Mouse (Mus musculus): ENCODE results near the gene Wfdc16. TPM values are rescaled to one million over a fixed set of nuclear protein-coding genes. Genes with fewer than 3 reads are reported as not detected.
A peak's percentile ranks its signal among the peaks of the same experiment; 100 is the strongest.
"Not testable (repeated sequence)": the region's sequence is repeated elsewhere in the genome, so short reads cannot be mapped to it uniquely, and the experiment has no call there.

Gene Wfdc16
- not detected in 2 replicates for total RNA-seq (2015; ENCODE audit: low replicate concordance)
- total RNA-seq (2017; ENCODE audit: low replicate concordance), result not detected in 2 replicates

DNA sequence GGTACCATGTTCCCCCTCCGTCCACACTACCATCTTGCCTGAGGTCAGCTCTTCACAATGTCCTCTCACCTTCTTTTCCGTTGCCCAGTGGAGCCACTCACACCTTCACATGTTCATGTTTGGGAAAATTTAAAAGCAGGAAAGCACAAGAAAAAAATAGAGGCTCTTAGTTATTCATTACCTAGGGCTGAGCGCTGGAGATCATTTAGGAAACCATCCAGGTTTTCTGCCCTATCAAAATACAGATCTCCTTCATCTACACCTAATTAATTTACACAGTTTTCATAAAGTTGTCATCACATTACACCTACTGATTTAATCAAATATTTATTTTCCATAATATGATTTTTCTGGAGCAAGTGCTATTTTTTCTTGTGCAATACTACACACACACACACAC lies at the start of gene Wfdc16:
Wfdc16 (minus strand) TSS at position 101 of the 400 bp plus-strand sequence.
- ATAC-seq (replicated peaks; ENCODE audit: low FRiP score, poor library complexity, severe bottlenecking), result no peak

DNA sequence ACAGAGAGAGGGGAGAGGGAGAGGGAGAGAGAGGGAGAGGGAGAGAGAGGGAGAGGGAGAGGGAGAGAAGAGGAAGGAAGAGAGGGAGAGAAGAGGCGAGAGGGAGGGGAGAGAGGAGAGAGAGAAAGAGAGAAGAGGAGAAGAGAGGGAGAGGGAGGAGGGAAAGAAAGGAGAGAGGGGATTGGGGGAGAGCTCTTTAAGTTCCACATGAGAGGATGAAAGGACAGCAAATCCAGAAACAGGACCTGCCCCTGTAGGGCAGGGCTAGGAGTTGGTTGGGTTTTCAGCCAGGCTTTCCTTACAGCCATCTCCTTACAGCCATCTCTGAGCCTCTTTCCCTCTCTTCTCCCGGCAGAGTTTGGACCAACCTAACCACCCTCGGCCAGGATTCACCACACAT lies 46.2 kb upstream of the Wfdc16 start, which contains the start of gene Wfdc13:
Wfdc13 (plus strand) TSS at position 301 of the 400 bp plus-strand sequence.
- ATAC-seq (replicated peaks; ENCODE audit: low FRiP score, poor library complexity, severe bottlenecking), result no peak

DNA sequence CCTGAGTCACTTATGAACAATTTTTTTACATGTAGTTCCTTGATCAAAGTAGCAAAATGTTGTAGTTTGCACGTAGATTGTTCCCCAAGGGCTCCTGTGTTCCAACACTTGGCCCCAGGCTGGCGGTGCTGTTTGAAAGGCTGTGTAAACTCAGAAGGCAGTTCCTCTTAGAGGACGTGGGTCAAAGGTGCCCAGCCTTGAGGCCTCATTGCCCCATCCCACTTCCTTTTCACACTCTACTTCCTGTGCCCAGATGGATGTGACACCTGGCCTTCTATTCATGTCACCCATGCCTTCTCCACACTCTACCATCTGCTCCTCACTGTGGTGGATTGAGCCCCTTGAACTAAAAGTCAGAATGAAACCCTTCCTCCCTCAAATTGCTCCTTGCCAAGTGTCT lies 41.3 kb upstream of the Wfdc16 start:
- no peak for ATAC-seq (replicated peaks; ENCODE audit: low FRiP score, poor library complexity, severe bottlenecking)

DNA sequence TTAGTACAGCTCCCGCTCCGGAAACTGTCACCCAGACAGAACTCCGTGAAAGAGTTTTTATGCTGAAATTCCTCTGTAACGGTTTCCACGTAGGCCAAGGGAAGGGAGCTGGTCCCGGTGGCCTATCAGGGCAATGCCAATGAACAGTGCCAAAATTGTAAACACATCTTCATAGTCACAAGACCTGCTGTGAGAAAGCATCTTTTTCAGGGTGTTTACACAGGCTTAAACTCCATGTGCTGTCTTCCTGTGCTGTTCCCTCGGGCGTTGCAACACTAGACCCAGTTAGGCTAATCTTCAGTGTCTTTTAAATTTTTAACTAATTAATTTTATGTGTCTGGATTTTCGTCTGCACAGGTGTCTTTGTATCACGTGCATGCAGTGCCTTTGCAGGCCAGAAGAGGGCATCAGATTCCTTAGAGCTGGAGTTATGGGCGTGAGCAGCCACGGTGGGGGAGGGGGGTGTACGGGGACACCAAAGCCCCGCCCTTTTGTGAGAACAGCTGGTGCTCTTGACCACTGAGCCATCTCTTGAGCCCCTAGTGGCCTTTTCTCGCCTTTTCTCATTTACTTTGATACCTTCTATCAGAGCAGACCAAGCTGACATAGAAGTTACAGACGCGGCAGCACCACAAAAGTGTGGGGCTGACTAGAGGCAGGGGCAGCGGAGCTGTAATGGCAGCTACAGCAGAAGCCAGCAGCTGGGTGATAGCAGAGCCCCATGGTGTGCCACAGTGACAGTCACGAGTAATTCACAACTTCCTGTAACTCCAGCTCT lies 40.4 kb upstream of the Wfdc16 start:
- peak; percentile 79 for ATAC-seq (replicated peaks; ENCODE audit: low FRiP score, poor library complexity, severe bottlenecking)

DNA sequence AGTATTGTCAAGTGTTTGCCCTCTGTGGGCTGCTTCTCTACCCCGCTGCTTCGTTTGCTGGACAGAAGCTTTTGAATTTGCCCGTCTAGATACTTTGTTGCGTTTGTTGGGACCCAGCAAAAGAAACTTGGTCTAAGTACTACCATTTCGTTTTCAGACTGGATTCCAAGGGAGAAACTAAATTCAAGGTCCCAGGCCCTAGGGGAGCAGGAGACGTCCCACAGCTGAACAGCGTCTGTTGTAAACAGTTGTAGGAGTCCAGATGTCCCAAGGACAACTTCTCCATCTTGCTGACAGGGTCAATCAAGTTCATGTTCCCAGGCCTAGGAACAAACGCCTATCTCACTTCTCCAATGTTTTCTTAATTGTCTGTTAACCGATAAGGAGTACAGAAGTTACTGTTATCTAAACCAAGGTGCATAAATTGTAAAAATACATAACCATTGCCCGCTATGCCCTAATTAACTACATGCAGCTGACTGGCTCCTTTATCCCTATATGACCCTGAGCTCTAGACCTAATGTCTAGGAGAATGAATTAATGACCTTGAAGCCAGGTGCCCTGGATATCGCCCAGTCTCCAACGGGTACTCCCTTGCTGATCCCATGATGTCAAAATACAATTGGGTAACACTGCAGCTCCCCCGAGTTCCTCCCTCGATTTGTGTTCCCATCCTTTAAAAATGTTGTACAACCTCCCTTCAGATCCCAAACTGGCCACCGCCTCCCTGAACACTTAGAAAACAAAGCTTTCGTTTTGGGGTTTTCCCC lies 38.5 kb upstream of the Wfdc16 start:
- no peak for ATAC-seq (replicated peaks; ENCODE audit: low FRiP score, poor library complexity, severe bottlenecking)

DNA sequence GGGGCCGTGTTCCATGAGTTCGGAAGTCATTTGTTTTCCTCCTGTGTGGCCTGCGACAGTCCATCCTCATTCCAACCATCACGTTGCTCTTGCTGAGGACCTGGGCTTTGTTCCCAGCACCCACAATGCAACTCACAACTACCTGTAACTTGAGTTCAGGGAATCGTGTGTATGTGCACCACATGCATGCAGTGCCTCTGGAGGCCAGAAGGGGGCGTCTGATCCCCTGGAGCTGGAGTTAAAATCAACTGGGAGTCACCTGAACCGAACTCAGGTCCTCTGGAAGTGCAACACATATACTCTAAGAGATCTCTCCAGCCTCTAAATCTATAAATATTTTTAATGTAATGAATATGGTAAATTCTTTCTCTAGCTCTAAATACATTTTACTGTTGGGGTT lies 37.5 kb upstream of the Wfdc16 start:
- no peak for ATAC-seq (replicated peaks; ENCODE audit: low FRiP score, poor library complexity, severe bottlenecking)

DNA sequence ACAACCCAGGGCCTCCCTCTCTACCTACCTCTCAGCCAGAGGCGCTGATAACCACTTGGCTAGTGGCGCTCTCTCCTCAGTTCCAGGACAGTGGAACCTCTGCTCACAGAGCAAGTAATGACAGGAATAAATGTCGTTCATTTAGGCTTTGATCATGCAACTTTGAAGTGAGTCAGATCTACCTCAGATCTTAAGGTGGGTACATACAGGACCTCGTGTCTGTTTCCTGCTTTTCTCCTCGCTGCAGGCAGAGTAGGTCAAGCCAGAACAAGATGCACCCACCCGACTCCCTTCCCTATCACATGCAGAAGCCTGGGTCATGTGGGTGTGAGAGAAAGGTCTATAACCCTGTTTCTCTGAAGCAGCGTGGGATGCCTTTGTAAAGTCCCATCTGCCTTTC lies 35.4 kb upstream of the Wfdc16 start, which contains the start of gene Wfdc11:
Wfdc11 (minus strand) TSS at position 101 of the 400 bp plus-strand sequence.
- ATAC-seq (replicated peaks; ENCODE audit: low FRiP score, poor library complexity, severe bottlenecking), result no peak

DNA sequence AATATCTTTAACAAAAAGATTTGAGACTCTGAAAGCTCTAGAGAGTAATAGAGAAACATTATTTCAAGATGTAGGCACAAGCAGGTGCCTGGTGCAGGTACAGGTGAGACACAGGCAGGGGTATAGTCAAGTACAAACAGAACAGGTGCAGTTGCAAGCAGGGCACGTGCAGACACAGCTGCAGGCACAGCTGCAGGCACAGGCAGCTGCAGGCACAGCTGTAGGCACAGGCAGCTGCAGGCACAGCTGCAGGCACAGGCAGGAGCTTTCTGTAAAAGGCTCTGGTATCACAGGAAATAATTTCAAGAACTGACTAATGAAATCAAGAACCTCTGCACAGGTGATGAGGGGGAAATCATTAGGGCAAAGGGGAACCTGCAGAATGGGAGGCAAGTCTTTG lies 32.3 kb upstream of the Wfdc16 start:
- no peak for ATAC-seq (replicated peaks; ENCODE audit: low FRiP score, poor library complexity, severe bottlenecking)

DNA sequence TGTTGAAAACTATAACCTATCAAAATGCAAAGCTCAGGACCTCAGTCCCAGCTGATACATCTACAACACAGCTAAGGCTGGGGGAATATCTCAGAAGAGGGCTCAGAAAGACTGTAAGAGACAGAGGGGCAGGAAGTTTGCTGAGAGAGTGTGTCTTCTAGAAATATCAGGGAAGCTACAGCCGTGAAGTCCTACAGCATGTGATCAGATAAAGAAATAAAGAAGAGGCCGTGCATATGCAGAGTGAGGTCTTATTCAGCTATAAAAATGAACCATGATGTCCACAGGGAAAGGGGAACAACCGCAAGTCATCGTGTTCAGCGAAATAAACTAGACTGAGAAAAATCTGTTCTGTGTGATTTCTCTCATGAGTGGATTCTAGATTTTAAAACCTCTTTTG lies 31.7 kb upstream of the Wfdc16 start:
- ATAC-seq (replicated peaks; ENCODE audit: low FRiP score, poor library complexity, severe bottlenecking), result no peak

DNA sequence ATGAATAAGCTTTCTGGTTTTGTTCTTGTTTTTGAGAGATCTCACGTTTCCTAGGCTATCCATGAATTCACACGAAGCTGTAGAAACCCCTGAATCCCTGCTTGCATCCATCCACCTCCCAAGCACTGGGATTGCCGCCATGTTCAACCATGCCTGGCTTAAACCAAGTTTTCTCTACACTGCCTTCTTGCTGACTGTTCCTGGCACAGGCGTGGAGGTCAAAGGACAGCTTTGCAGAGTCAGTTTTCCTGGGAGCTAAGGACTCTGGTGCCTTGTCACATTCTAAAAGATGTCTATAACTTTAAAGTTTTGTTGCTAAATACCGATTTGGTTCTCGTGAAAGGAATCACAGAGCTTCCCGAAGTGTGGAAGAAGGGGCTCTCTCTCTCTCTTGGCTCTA lies 26.3 kb upstream of the Wfdc16 start:
- no peak for ATAC-seq (replicated peaks; ENCODE audit: low FRiP score, poor library complexity, severe bottlenecking)

DNA sequence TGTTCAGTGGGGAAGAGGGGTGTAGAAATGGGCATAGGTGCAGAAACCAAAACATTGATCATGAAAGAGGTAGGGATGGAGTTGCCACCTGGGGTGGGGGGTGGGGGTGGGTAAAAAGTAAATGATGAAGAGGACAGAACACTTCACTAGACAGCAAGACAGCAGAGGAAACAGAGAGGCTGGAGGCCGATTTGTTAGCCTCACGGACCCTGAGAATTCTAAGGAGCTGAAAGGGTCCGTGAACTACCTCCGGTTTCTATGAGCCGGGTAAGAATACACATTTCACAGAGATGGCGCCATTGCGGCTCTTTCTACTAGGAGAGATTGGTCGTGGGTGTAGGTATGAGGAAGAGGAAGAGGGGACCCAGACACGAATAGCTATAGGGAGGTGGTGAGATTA lies 17.9 kb upstream of the Wfdc16 start, which contains the start of gene Wfdc9:
Wfdc9 (minus strand) TSS at position 101 of the 400 bp plus-strand sequence.
- no peak for ATAC-seq (replicated peaks; ENCODE audit: low FRiP score, poor library complexity, severe bottlenecking)

DNA sequence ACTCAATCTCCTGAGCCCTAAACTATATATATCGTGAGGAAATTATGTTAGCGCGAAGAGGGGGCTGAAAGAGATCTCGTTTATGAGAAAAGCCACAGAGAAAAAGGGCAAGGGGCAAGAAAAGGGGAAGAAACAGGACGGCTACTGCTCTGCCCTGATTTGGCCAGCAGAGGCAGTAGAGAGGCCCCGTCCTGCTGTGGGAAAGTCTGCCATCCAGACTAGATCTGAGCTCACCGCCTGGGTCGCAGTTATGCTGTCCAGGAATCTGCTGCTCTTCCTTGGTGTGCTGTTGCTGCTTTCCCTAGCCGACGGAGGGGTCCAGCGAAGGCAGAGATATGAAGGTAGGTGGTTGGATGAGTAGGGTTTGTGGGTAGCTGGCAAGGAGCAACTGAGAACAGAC lies 17.3 kb upstream of the Wfdc16 start, which contains the start of gene Wfdc10:
Wfdc10 (plus strand) TSS at position 189 of the 400 bp plus-strand sequence.
- peak; percentile 76; the same call in 1 of the 2 replicates for ATAC-seq (replicated peaks; ENCODE audit: low FRiP score, poor library complexity, severe bottlenecking)

DNA sequence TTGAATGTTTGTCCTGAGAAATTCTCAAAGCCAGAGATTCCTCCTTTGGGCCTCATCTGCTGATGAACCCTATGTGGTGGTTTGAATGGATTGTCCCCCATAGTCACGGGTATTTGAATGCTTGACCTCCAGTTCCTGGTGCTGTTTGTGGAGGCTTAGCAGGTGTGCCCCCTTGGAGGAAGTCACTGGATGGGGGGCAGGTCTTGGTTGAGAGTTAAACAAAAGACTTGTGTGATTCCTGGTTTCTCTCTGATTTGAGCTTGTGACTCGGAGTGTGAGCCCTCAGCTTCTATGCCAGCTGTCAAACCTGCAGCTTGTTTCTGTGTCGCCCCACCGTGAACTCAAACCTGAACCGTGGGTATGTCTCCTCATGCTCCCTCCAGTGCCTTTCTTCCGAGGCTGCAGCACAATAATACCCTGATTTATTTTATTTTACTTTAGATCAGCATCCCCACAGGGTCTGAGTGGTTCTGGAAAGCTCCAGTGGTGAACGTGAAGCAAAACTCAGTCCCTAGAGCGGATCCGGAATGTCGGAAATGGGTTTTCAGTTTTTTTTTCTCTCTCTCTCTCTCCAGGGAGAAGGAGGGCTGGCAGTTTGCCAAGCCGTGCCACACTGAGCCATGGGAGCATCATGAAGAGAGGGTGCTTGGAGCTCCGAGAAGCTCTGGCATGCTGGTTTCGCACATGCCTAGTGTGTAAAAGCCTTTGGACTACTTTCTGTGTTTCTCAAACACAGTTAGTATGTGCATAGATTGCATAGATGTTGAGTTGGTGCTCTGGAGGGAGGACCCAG lies 3.5 kb upstream of the Wfdc16 start:
- ATAC-seq (replicated peaks; ENCODE audit: low FRiP score, poor library complexity, severe bottlenecking), result no peak

DNA sequence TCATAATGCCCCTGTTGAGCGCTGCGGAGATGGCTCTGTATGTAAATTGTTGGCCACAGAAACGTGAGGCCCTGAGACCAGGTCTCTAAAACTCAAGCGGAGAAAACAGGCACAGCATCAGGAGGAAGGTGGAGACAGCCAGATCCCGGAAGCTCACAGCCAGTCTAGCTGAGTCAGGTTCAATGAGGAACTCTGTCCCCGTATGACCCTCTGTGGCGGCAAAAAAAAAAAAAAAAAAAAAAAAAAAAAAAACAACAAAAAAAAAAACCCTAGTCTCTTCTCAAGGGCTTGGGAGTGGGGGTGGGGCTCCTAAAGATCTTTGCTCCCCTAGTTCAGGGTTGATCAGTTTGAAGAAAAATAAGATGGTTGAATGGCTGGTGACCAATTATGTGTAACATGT lies 2.5 kb upstream of the Wfdc16 start:
- no peak for ATAC-seq (replicated peaks; ENCODE audit: low FRiP score, poor library complexity, severe bottlenecking)

DNA sequence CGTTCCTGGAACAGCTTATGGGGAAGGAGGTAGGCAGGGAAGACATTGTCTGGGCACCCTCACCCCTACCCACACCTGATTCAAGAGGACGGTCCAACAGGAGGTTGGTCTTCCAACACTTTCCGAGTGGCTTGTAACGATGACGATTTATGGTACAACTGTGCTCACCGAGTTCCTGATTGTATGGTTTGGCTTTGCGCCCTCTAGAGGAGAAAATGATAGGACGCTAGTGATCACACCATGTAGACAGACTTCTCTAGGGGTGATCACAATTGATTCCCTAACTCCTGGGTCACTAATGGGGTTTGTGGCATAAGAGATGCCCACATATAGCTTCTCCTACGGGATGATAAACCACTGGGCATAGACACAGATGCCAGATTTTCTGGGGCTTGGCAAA lies 3.3 kb downstream of the Wfdc16 start:
- ATAC-seq (replicated peaks; ENCODE audit: low FRiP score, poor library complexity, severe bottlenecking), result 0 out of 2 replicates have a peak, but pooled peaks have one; percentile 52

DNA sequence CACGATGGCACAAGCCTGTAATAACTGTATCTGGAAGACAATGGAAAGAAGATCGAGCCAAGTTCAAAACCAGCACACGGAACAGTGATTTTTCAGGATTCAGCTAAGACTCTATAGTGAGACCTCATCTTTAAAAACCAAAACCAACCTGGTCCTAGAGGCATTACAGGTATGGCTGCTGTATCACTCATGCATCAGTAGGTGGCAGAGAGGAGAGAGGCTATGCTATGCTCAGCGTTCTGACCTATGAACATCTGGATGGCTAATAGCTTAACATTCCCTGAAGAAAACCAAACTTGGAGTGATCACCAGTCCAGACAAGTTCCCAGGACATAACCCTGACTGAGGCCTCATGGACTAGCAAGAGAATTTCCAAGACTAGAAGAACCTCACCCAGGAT lies 16.8 kb downstream of the Wfdc16 start:
- no peak for ATAC-seq (replicated peaks; ENCODE audit: low FRiP score, poor library complexity, severe bottlenecking)

DNA sequence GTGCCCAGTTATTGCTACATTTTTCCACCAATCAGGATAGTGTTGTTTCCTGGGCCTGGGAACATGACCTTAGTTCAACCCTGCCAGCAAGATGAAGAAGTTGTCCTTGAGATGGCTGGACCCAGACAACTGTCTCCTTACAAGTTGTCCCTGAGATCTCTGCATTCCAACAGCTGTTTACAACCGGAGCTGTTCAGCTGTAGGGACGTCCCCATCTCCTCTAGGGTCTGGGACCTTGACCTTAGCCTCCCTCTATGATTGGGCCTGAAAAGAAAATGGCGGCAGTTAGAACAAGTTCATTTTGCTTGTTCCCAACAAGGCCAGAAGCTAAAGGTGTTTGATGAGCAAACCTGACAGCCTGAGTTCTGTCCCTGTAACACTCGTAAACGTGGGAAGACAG lies 19.5 kb downstream of the Wfdc16 start:
- no peak for ATAC-seq (replicated peaks; ENCODE audit: low FRiP score, poor library complexity, severe bottlenecking)

DNA sequence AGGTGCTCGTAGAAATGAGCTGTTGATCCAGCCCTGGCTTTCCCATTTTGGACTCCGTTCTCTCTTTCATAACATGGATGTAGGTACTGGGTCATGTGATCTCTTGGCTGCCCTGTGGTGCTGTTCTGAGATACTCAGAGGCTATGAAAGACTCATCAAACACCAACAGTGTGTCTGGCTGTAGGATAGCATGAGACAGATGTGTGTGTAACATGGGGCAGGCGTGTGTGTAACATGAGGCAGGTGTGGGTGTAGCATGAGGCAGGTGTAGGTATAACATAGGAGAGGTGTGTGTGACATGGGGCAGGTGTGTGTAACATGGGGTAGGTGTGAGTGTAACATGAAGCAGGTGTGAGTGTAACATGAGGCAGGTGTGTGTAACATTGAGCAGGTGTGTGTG lies 23.2 kb downstream of the Wfdc16 start:
- no peak for ATAC-seq (replicated peaks; ENCODE audit: low FRiP score, poor library complexity, severe bottlenecking)

DNA sequence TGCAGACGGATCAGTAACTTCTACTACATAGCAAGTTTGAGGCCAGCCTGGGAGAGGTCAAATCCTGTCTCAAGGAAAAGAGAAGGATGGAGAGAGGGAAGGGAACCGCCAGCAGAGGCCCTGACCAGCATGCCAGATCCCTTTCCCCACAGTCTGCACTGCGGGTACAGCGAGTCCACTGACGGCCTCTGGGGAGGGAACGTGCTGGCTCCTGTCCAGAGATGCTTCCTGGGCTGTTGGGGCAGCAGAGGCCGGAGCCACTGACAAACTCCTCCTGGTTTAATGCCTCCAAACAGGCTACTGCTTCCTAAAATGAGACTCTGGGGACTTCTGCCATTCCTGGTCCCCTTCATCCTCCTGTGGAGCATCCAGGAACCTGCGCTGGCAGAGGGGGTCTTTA lies 25.1 kb downstream of the Wfdc16 start, which contains the start of the genes Wfdc6b and Wfdc8:
Wfdc6b (plus strand) TSS at position 52 of the 400 bp plus-strand sequence.
Wfdc8 (minus strand) TSS at position 156 of the 400 bp plus-strand sequence.
- ATAC-seq (replicated peaks; ENCODE audit: low FRiP score, poor library complexity, severe bottlenecking), result not testable (repeated sequence)

DNA sequence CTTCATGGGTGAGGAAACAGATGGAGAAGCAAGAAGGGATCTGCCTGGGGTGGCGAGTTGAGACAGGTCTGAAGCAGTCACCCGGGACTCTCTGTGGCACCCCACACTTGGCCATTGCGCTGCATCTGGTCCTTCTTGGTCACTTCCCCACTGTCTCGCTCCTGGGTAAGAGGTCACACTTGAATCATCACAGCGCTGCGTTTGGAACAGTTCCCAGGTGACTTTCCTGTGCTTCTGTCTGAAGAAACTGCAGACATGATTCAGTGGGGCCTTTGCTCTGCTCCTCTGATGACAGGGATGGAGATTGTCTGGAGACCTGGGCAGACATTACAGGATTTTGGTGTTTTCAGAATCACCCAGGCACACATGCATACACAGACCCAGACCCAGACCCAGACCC lies 29.8 kb downstream of the Wfdc16 start:
- no peak for ATAC-seq (replicated peaks; ENCODE audit: low FRiP score, poor library complexity, severe bottlenecking)

Data from erythroblast, adult 5-6 weeks (primary cell).